Mouse (Mus musculus) CH12.LX (cell line): ENCODE measurements around the gene Phf21a.

Experiments
- BHLHE40 ChIP-seq: IDR thresholded peaks from 2 replicates; pipeline ENCODE4 v1.6.1; 2011; ENCODE audit warnings: mild to moderate bottlenecking, low read depth, low read length, improper control_type of control experiment
- CTCF ChIP-seq, 2 experiments: IDR thresholded peaks in 1 of 2; conservative IDR thresholded peaks in 1 of 2; 2 replicates each; pipeline ENCODE4 v1.5.1; 2011 to 2012; ENCODE audit warnings: low read depth in 2 of 2, low read length in 2 of 2, improper control_type of control experiment in 1 of 2, inconsistent platforms in 1 of 2, mild to moderate bottlenecking in 1 of 2, moderate library complexity in 1 of 2
- ELF1 ChIP-seq: IDR thresholded peaks from 2 replicates; pipeline ENCODE4 v1.6.1; 2014; ENCODE audit warnings: low read depth, mild to moderate bottlenecking, inconsistent platforms, low read length, improper control_type of control experiment
- HCFC1 ChIP-seq: IDR thresholded peaks from 2 replicates; pipeline ENCODE4 v1.6.1; 2012; ENCODE audit warnings: low read depth, mild to moderate bottlenecking, inconsistent platforms, low read length, improper control_type of control experiment
- JUN ChIP-seq: IDR thresholded peaks from 2 replicates; pipeline ENCODE4 v1.6.1; 2011; ENCODE audit warnings: low read depth, mild to moderate bottlenecking, low read length, improper control_type of control experiment, moderate library complexity; ENCODE audit not compliant: insufficient read depth
- KAT2A ChIP-seq: IDR thresholded peaks from 2 replicates; pipeline ENCODE4 v1.6.1; 2012; ENCODE audit warnings: low read length, improper control_type of control experiment, inconsistent platforms; ENCODE audit not compliant: insufficient replicate concordance
- MAFK ChIP-seq: IDR thresholded peaks from 2 replicates; pipeline ENCODE4 v1.6.1; 2011; ENCODE audit warnings: low read length, improper control_type of control experiment; ENCODE audit not compliant: insufficient replicate concordance
- MAX ChIP-seq: IDR thresholded peaks from 2 replicates; pipeline ENCODE4 v1.6.1; 2011; ENCODE audit warnings: low read length, improper control_type of control experiment
- NRF1 ChIP-seq: IDR thresholded peaks from 2 replicates; pipeline ENCODE4 v1.6.1; 2014; ENCODE audit warnings: low read depth, mild to moderate bottlenecking, inconsistent platforms, low read length, improper control_type of control experiment, moderate library complexity
- POLR2A ChIP-seq: IDR thresholded peaks from 2 replicates; pipeline ENCODE4 v1.6.1; 2011; ENCODE audit warnings: low read depth, mild to moderate bottlenecking, improper control_type of control experiment, low read length
- USF1 ChIP-seq: IDR thresholded peaks from 2 replicates; pipeline ENCODE4 v1.6.1; 2014; ENCODE audit warnings: low read depth, mild to moderate bottlenecking, inconsistent platforms, low read length, improper control_type of control experiment
- ZC3H11A ChIP-seq: IDR thresholded peaks from 2 replicates; pipeline ENCODE4 v1.6.1; 2012; ENCODE audit warnings: low read depth, mild to moderate bottlenecking, inconsistent platforms, low read length, improper control_type of control experiment
- ZMIZ1 ChIP-seq: IDR thresholded peaks from 2 replicates; pipeline ENCODE4 v1.6.1; 2012; ENCODE audit warnings: low read depth, mild to moderate bottlenecking, inconsistent platforms, low read length, improper control_type of control experiment
- ZNF384 ChIP-seq: IDR thresholded peaks from 2 replicates; pipeline ENCODE4 v1.6.1; 2012; ENCODE audit warnings: low read depth, low read length, improper control_type of control experiment, inconsistent platforms

DNA sequence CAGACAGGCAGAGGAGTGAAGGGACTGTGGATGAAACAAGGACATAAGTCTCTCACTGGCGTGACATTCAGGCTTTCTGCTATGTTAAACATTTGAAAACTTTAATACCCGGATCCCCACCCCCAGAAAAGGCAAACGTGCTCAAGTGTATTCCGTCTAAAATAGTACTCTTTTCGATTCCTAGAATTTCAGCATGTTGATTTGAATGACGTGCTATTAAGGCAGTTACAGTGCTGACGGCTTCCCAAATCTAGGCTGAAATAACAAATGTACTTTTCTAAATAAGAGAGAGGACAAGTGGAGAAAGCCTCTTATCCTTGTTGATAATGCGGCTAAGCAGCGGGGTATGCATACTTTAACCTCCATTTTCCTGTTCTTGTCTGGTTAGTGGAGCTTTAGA, 137.1 kb downstream of the Phf21a start:
- TF ChIP-seq CTCF (conservative IDR thresholded peaks at IDR 0.05 in 1 of 2, IDR thresholded peaks at IDR 0.05 in 1 of 2; ENCODE audit: low read depth in 2 of 2, low read length in 2 of 2) (no peak), USF1 (no peak), POLR2A (no peak), BHLHE40 (no peak), ZNF384 (no peak), NRF1 (no peak), JUN (no peak), ZC3H11A (no peak), HCFC1 (no peak), MAX (no peak), ZMIZ1 (no peak), KAT2A (no peak), ELF1 (no peak), MAFK (no peak)
